Mouse (Mus musculus): ENCODE measurements around the gene Gpr68.

DNA sequence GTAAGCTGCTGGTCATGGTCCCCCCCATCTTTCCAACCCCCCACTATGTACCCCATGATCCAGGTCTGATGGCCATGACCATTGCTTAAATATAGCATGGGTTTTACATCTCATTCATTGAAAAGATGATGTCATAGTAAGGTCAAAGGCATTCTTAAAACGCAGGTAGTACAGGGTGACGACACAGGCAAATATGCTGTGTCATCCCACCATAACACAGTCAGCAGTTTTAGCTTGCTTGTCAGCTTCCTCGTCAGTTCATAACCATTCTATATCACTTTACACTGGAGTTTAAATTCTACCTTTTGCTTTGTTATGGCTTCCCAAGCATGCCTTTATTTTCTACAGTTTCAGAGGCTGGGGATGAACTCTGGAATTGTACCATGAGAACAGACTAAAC lies 45.7 kb downstream of the Gpr68 start:
- TF ChIP-seq POLR2A (IDR thresholded peaks at IDR 0.05; ENCODE audit: borderline replicate concordance, low read depth, low read length) (no peak), CTCF (IDR thresholded peaks at IDR 0.05; ENCODE audit: low read depth, low read length) (no peak)
